Mouse (Mus musculus): ENCODE data around the gene Gstp2.
A peak's percentile ranks its signal among the peaks of the same experiment; 100 is the strongest.
"Not testable (repeated sequence)": the region's sequence is repeated elsewhere in the genome, so short reads cannot be mapped to it uniquely, and the experiment has no call there.

Gene Gstp2

GRCm38 (mm10) chr19:4046866-4047254 lies 1.0 kb upstream of the Gstp2 start:
- DNase-seq: peak; percentile 92

GRCm38 (mm10) chr19:4044109-4044508 lies 1.7 kb downstream of the Gstp2 start:
- DNase-seq: not testable (repeated sequence)

GRCm38 (mm10) chr19:4042124-4042523 lies 3.7 kb downstream of the Gstp2 start:
- DNase-seq: peak; percentile 98

- peak; percentile 92 for DNase-seq
Observed at GRCm38 (mm10) chr19:4041500-4041899, 4.3 kb downstream of the Gstp2 start.

- DNase-seq: not testable (repeated sequence)
Observed at GRCm38 (mm10) chr19:4040941-4041340, 4.9 kb downstream of the Gstp2 start.

GRCm38 (mm10) chr19:4037788-4038232 lies 8.0 kb downstream of the Gstp2 start, which contains the start of gene Gstp1:
Gstp1 (minus strand) TSS chr19:4037985.
- peak; percentile 99 for DNase-seq

GRCm38 (mm10) chr19:4037154-4037787 lies 8.6 kb downstream of the Gstp2 start:
- not testable (repeated sequence) for DNase-seq

- no peak for DNase-seq
Observed at GRCm38 (mm10) chr19:4036327-4037045, 9.3 kb downstream of the Gstp2 start.

- DNase-seq: no peak
Observed at GRCm38 (mm10) chr19:4033742-4034141, 12.1 kb downstream of the Gstp2 start.

- DNase-seq: no peak
Observed at GRCm38 (mm10) chr19:4033298-4033697, 12.5 kb downstream of the Gstp2 start.

GRCm38 (mm10) chr19:4032668-4033067 lies 13.2 kb downstream of the Gstp2 start:
- no peak for DNase-seq

GRCm38 (mm10) chr19:4027576-4027975 lies 18.2 kb downstream of the Gstp2 start:
- no peak for DNase-seq

- DNase-seq: no peak
Observed at GRCm38 (mm10) chr19:4023185-4023584, 22.6 kb downstream of the Gstp2 start.

- peak; percentile 98 for DNase-seq
Observed at GRCm38 (mm10) chr19:4018743-4019583, 26.9 kb downstream of the Gstp2 start.

GRCm38 (mm10) chr19:4017921-4018587 lies 27.8 kb downstream of the Gstp2 start:
- DNase-seq: no peak

- DNase-seq: peak; percentile 86
Observed at GRCm38 (mm10) chr19:4015635-4016034, 30.2 kb downstream of the Gstp2 start.

GRCm38 (mm10) chr19:4014802-4015201 lies 31.0 kb downstream of the Gstp2 start:
- peak; percentile 90 for DNase-seq

GRCm38 (mm10) chr19:4013066-4013465 lies 32.8 kb downstream of the Gstp2 start:
- DNase-seq: no peak

GRCm38 (mm10) chr19:4012432-4013022 lies 33.3 kb downstream of the Gstp2 start, which contains the start of gene Ndufv1:
Ndufv1 (minus strand) TSS chr19:4012806.
- DNase-seq: peak; percentile 100

GRCm38 (mm10) chr19:4011086-4011485 lies 34.7 kb downstream of the Gstp2 start:
- peak; percentile 91 for DNase-seq

GRCm38 (mm10) chr19:4005971-4006370 lies 39.9 kb downstream of the Gstp2 start:
- peak; percentile 88 for DNase-seq

GRCm38 (mm10) chr19:4005091-4005490 lies 40.7 kb downstream of the Gstp2 start:
- peak; percentile 94 for DNase-seq

Measured in heart, adult 11 months (tissue).